Mouse (Mus musculus) embryo, embryonic 11 days (tissue): ENCODE measurements at regions not wholly inside any gene's neighbourhood (a gene's known extent, or its start where the extent isn't known, plus 50 kb on each side); places are given as distances from the start of the nearest gene placed in this dataset.

Experiments used
- DNase-seq: peaks from one replicate; pipeline ENCODE4 v3.0.0-alpha.2; 2015

DNA sequence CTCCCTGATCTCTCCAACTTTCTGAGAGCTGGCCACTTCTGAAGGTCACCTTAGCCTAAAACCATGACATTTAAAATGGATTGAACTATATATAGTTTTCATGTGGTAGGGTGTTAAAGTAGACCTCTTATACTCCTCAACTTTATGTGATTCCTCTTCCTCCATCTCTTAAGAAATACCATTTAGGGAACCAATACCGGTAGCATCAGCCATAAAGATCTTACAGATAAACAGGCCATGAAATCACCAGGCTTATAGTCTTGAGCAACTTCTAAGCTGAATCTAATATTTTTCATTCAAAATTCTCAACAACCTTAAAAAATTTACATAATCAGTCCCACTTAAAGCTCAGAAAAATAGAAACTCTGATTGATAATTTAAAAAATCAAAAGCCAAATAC, 56.2 kb downstream of the Rpl36a-ps1 start:
- DNase-seq: no peak

GRCm38 (mm10) chr14:98937373-98937772, 56.7 kb downstream of the Rpl36a-ps1 start:
- DNase-seq: no peak

DNA sequence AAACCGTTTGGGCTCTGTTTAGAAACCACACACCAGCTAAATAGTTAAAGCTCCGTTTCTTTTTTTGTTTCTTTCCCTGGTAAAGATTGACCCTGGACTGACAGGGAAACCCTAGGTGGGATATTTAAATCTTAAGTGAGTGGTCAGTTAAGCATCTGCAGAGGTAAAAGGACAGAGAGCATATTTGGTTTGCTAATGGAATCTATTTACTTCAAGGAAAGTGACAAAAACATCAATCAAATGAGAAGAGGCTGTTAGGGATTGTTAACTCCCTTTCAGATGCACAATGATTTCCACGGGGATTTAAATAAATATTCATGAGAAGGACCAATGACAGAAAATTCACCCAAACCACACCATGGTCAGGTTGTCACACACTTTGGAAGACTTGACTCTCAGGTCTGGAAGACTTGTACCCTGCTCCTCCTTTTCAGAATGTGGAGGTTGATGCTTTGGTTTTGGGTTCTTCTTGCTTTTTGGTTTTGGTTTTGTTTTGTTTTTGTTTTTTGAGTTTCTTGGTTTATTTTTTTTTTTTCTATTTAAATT, 60.7 kb downstream of the Rpl36a-ps1 start:
- DNase-seq: peak; percentile 32

DNA sequence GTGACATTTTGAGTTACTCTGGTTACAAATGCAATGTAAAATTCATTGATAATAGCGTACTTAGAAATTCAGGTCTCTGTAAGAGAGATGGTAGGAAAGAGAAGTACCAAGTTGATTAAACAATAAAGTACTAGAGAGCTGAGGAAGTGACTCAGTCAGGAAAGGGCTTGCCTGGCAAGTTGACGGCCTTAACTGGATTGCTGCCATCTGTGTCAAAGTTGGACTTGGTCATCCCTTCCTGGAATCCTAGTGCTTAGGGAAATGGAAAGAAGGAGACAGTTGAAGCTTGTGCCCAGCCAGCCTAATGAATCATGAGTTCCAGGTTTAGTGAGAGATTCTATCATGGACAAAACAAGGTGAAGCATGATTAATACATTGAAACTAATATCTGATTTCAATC, 64.8 kb downstream of the Rpl36a-ps1 start:
- DNase-seq: no peak

GRCm38 (mm10) chr14:98908234-98908633, 85.9 kb downstream of the Rpl36a-ps1 start:
- DNase-seq: no peak

GRCm38 (mm10) chr14:98898876-98899275, 95.2 kb downstream of the Rpl36a-ps1 start:
- no peak for DNase-seq

DNA sequence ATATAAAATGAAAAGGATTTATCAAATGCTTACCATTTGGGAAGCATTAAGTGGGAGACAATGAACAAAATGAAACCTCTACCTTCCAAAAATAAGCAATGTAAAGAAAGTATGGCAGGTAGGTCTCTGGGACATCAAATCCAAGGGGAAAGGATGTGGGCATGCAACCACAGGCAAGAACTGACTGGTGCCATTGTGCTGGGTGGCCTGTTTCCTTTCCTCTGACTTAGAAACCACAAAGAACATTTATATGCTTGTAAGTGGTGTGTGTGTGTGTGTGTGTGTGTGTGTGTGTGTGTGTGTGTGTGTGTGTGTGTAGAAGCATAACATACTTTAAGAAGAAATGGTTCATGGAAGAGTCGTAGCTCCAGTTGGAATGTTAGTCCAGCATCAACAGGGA, 96.7 kb downstream of the Rpl36a-ps1 start:
- DNase-seq: no peak

DNA sequence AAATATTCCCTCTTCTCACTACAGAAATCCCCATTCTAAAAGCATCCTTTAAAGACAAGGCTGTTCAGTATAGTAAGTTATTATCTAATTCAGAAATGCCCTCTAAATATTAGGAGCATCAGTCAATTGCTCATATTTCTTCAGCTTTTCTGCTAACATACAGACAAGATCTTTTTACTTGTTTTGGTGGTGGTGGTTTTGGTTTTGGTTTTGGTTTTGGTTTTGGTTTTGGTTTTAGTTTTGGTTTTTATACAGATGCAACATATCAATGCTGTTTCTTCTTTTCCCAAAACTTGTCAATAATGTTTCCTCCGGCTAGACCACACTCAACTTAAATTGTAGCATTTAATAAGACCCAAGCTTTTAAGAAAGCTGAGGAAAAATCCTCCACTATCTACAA, 98.2 kb downstream of the Rpl36a-ps1 start:
- no peak for DNase-seq

DNA sequence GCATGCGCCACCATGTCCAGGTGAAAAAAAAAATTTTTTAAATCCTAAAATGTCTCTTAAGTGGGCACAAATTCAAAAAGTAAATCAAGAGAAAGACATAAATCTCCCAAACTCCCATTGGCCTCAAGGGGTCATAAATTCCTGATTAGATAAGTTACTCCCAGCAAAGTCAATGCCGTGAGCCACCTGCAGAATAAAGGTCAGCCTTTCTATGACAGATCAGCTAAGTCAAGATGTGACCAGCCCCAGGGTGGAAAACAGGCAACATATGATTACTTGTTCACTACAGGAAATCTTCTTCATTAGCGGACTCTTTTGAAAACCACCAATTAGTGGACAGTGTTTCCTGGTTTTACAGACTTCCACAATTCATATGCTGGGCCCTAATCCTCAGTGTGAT, 101.4 kb downstream of the Rpl36a-ps1 start:
- DNase-seq: no peak

GRCm38 (mm10) chr14:98891252-98891947, 102.7 kb downstream of the Rpl36a-ps1 start:
- DNase-seq: no peak

- DNase-seq: no peak
Measured at GRCm38 (mm10) chr14:98887588-98887987, 106.5 kb downstream of the Rpl36a-ps1 start.

DNA sequence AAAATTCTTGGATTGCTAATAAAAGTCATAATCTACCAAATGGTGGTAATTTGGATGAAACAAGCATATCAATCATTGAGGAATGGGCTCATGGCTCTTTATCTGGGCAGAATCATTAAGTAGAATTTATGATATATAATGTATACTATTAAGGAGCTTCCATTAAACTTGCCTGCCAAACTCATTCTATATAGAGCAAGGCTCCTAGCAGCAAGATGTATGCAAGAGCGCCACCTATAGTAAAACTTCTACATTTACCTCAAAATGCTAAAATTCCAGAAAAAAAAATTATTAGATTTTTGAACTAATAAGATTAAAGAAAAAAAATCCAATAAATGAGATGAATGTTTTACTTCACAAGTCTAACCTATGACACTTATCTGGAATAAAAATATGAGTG, 107.1 kb downstream of the Rpl36a-ps1 start:
- DNase-seq: peak; percentile 66

- DNase-seq: no peak
Measured at GRCm38 (mm10) chr14:98882586-98882985, 111.5 kb downstream of the Rpl36a-ps1 start.

- no peak for DNase-seq
Measured at GRCm38 (mm10) chr14:98877956-98878355, 116.2 kb downstream of the Rpl36a-ps1 start.

GRCm38 (mm10) chr14:98873446-98873845, 120.7 kb downstream of the Rpl36a-ps1 start:
- no peak for DNase-seq

DNA sequence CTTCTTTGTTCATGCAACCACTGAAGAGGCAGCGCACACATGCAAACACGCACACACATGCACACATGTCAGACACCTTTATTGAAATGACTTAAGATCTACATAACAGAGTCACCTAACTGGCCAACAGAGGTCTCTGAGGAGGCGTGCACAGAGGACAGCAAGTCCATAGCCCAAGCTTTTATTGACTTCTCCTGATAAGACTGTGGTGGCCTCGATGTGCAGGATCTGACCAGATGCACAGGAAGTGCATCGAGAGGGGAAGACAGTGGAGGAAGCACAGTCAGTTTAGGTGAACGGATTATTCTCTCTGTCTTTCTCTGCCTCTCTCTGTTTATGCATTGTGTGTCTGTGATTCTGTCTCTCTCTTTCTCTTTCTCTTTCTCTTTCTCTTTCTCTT, 124.2 kb downstream of the Rpl36a-ps1 start:
- DNase-seq: no peak

- no peak for DNase-seq
Measured at GRCm38 (mm10) chr14:98866880-98867279, 127.2 kb downstream of the Rpl36a-ps1 start.

GRCm38 (mm10) chr14:98864001-98864400, 130.1 kb downstream of the Rpl36a-ps1 start:
- no peak for DNase-seq

- DNase-seq: no peak
Measured at GRCm38 (mm10) chr14:98863598-98863997, 130.5 kb downstream of the Rpl36a-ps1 start.

DNA sequence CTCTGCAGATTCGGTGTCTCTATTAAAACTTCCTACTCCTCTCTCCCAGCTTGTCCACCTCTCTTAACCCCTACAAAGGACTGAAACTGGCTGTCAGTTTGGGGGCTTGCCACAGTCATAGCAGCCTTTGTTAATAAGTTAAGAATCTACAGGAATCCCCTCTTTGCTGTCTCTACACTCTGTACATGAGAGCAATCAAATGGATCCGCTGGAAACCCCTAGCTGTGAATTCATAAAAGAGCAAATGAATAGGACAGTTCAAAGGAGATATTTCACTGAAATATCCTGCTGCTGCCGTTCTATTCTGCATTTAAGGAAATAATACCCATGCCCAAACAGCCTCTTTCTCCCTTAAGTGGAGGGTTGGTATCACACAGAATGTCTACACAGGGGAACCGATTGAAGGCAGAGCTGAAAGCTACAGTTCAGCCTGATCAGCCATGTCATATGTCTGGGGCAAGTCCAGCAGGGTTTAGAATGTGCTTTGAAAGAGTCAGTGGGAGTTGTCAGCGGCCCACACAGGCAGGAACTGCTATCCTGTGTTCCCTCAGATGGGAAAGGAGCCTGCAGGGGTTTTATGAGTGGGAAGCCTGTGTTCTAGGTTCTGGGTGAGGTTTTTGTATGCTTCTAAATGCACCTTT, 131.9 kb downstream of the Rpl36a-ps1 start:
- DNase-seq: no peak

DNA sequence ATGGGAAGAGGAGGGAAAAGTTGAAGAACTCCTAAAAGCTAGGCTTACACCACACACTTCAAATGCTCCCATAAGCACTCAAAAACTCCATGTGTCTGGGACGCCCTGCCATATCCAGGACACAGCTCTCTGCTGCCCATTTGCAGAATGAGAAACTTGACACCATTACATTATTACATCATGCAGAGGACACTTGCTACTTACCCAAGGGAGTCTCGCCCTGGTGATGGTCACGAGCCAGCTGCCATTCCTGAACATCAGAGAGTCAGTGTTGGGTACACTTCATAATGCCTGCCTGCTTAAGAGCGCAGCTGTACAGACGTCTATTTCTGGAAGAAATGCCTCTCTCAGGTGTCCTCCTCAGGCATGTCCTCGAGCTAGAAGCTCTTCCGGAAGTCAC, 135.3 kb downstream of the Rpl36a-ps1 start:
- DNase-seq: no peak

- DNase-seq: no peak
Measured at GRCm38 (mm10) chr14:98848500-98848899, 145.6 kb downstream of the Rpl36a-ps1 start.

- DNase-seq: no peak
Measured at GRCm38 (mm10) chr14:98844221-98844620, 149.9 kb downstream of the Rpl36a-ps1 start.

- no peak for DNase-seq
Measured at GRCm38 (mm10) chr14:98834316-98834715, 159.8 kb downstream of the Rpl36a-ps1 start.
